10 mouse cellular contexts compared by ENCODE assay signal in genomic region chr11:45265171-45265988, GRCm38 (mm10).
DNase-seq lines count a peak whose midpoint lies in the region; ATAC-seq and TF ChIP-seq lines count a peak whose summit lies in the region.
"Had no signal": no experiment of that assay in that cellular context is flagged by ENCODE, and none has a peak within 500 bp of the region (broad histone marks: within the 10 kb centered on the region; RNA-seq: fewer than 3 reads in every experiment).

No protein-coding gene starts in this region.

- H3K27ac ChIP-seq in kidney, postnatal 0 days = no peak overlapping the region
- H3K27ac ChIP-seq in gastrocnemius, adult 2 months = peak overlapping the region; percentile 74
- peak overlapping the region; percentile 8 for H3K27ac ChIP-seq in heart, embryonic 16.5 days (ENCODE audit: low read length)
- no peak overlapping the region for H3K27ac ChIP-seq in midbrain, embryonic 15.5 days

- H3K4me1 ChIP-seq in kidney, postnatal 0 days (replicated peaks; ENCODE audit: insufficient read depth, low read length) = no peaks in the 10 kb centered on the region
- H3K4me1 ChIP-seq in heart, embryonic 16.5 days (ENCODE audit: control insufficient read depth, insufficient read depth, low read length) = no peaks in the 10 kb centered on the region; the same call in 1 of the 2 replicates
- H3K4me1 ChIP-seq in midbrain, embryonic 15.5 days = no peaks in the 10 kb centered on the region
- H3K4me1 ChIP-seq: megakaryocyte, embryonic 14.5 days had no signal

- no peak overlapping the region for H3K4me3 ChIP-seq in kidney, postnatal 0 days (replicated peaks; ENCODE audit: low read depth, low read length)
- peak overlapping the region; percentile 28 for H3K4me3 ChIP-seq in gastrocnemius, adult 2 months
- no peak overlapping the region for H3K4me3 ChIP-seq in heart, embryonic 16.5 days (ENCODE audit: low read length)
- H3K4me3 ChIP-seq in midbrain, embryonic 15.5 days = no peak overlapping the region
- H3K4me3 ChIP-seq: megakaryocyte, embryonic 14.5 days had no signal

- no peaks in the 10 kb centered on the region for H3K9me3 ChIP-seq in kidney, postnatal 0 days (replicated peaks; ENCODE audit: low read length)
- no peaks in the 10 kb centered on the region for H3K9me3 ChIP-seq in heart, embryonic 16.5 days (replicated peaks; ENCODE audit: control insufficient read depth, low read length)
- H3K9me3 ChIP-seq in midbrain, embryonic 15.5 days = no peaks in the 10 kb centered on the region

- H3K27me3 ChIP-seq in kidney, postnatal 0 days (ENCODE audit: insufficient read depth, low read length) = no peaks in the 10 kb centered on the region
- H3K27me3 ChIP-seq in heart, embryonic 16.5 days (ENCODE audit: control insufficient read depth, insufficient read depth, low read length) = no peaks in the 10 kb centered on the region
- no peaks in the 10 kb centered on the region for H3K27me3 ChIP-seq in midbrain, embryonic 15.5 days (replicated peaks)
- H3K27me3 ChIP-seq: megakaryocyte, embryonic 14.5 days had no signal

- no peak overlapping the region for H3K4me2 ChIP-seq in kidney, postnatal 0 days (ENCODE audit: low read length)
- no peak overlapping the region for H3K4me2 ChIP-seq in heart, embryonic 16.5 days (ENCODE audit: low read depth, low read length)
- no peak overlapping the region for H3K4me2 ChIP-seq in midbrain, embryonic 15.5 days

- intact Hi-C loops in gastrocnemius, adult 2 months (cut with DNase I) = no loop called here

- no peaks in the 10 kb centered on the region for H3K36me3 ChIP-seq in kidney, postnatal 0 days (ENCODE audit: insufficient read depth, low read length)
- H3K36me3 ChIP-seq in heart, embryonic 16.5 days (ENCODE audit: control insufficient read depth, insufficient read depth) = no peaks in the 10 kb centered on the region
- H3K36me3 ChIP-seq in midbrain, embryonic 15.5 days (replicated peaks) = no peaks in the 10 kb centered on the region

- 63% methylated on average over 17 of the region's 17 CpGs for WGBS in kidney, postnatal 0 days
- 67% methylated on average over 17 of the region's 17 CpGs for WGBS in heart, embryonic 16.5 days
- WGBS in midbrain, embryonic 15.5 days = 80% methylated on average over 17 of the region's 17 CpGs

- ATAC-seq in kidney, postnatal 0 days (replicated peaks; ENCODE audit: low FRiP score, low read depth) = no peak
- no peak for ATAC-seq in heart, embryonic 16.5 days (replicated peaks; ENCODE audit: extremely low read depth, insufficient read depth, low FRiP score)
- ATAC-seq in midbrain, embryonic 15.5 days (replicated peaks) = no peak

- no peak for TF ChIP-seq CTCF in kidney, postnatal 0 days (IDR thresholded peaks at IDR 0.05; ENCODE audit: low read depth)
- TF ChIP-seq CTCF in gastrocnemius, adult 2 months (IDR thresholded peaks at IDR 0.05) = no peak

- H3K9ac ChIP-seq in kidney, postnatal 0 days (ENCODE audit: low read depth, low read length) = no peak overlapping the region
- no peak overlapping the region for H3K9ac ChIP-seq in heart, embryonic 16.5 days (ENCODE audit: low read length)
- no peak overlapping the region for H3K9ac ChIP-seq in midbrain, embryonic 15.5 days

- DNase-seq in kidney, postnatal 0 days (ENCODE audit: low spot score) = peak; percentile 52
- no peak for DNase-seq in kidney, adult 18-20 months
- DNase-seq in gastrocnemius, adult 2 months = peak; percentile 62
- peak; percentile 81 for DNase-seq in skeletal muscle tissue, adult 2 months (ENCODE audit: low read depth, low spot score)
- no peak for DNase-seq in frontal cortex, postnatal 36 days (ENCODE audit: low spot score in 2 of 2)
- no peak for DNase-seq in cerebellum, adult 11 months
- DNase-seq: embryo, embryonic 11 days had no signal

Comparison
In these comparisons a context has a peak if more than half of its experiments do, and no peak if none do; other contexts are left out.
1. DNase-seq: peak in kidney, postnatal 0 days (single experiment), gastrocnemius, adult 2 months (single experiment) and skeletal muscle tissue, adult 2 months (single experiment); none in kidney, adult 18-20 months (single experiment), frontal cortex, postnatal 36 days (0 of 2) and cerebellum, adult 11 months (single experiment).
2. H3K27ac ChIP-seq: peak in gastrocnemius, adult 2 months (single experiment) and heart, embryonic 16.5 days (single experiment); none in kidney, postnatal 0 days (single experiment) and midbrain, embryonic 15.5 days (single experiment).